Mouse (Mus musculus) heart, embryonic 12.5 days (tissue): ENCODE results near the gene Stac2. TPM values are rescaled to one million over a fixed set of nuclear protein-coding genes. Genes with fewer than 3 reads are reported as not detected.
A peak's percentile ranks its signal among the peaks of the same experiment; 100 is the strongest.

ENCODE experiments used
- ATAC-seq: fragments of 200-750 bp; cut with Nextera tagmentation; 2 replicates; pipeline ENCODE4 v1.8.0; 2017; ENCODE audit warnings: moderate TSS enrichment, moderate library complexity; ENCODE audit not compliant: insufficient number of reproducible peaks, low FRiP score
- H3K27ac ChIP-seq: fragments of 300-500 bp; sonication (generic); 2 replicates; pipeline ENCODE4 v1.5.1; 2016; ENCODE audit warnings: mild to moderate bottlenecking, moderate library complexity; ENCODE audit not compliant: poor library complexity, severe bottlenecking
- H3K27me3 ChIP-seq: fragments of 300-500 bp; sonication (generic); replicated peaks from 2 replicates; pipeline ENCODE4 v1.6.1; 2016; ENCODE audit warnings: mild to moderate bottlenecking, moderate library complexity
- H3K36me3 ChIP-seq: fragments of 300-500 bp; sonication (generic); 2 replicates; pipeline ENCODE4 v1.6.1; 2016; ENCODE audit warnings: mild to moderate bottlenecking, moderate library complexity
- H3K4me1 ChIP-seq: fragments of 300-500 bp; sonication (generic); replicated peaks from 2 replicates; pipeline ENCODE4 v1.6.1; 2016; ENCODE audit warnings: mild to moderate bottlenecking
- H3K4me2 ChIP-seq: fragments of 300-500 bp; sonication (generic); 2 replicates; pipeline ENCODE4 v1.6.1; 2016; ENCODE audit warnings: mild to moderate bottlenecking, moderate library complexity
- H3K4me3 ChIP-seq: fragments of 300-500 bp; sonication (generic); 2 replicates; pipeline ENCODE4 v1.5.1; 2016; ENCODE audit warnings: mild to moderate bottlenecking
- H3K9ac ChIP-seq: fragments of 300-500 bp; sonication (generic); 2 replicates; pipeline ENCODE4 v1.6.1; 2016; ENCODE audit warnings: mild to moderate bottlenecking, moderate library complexity
- H3K9me3 ChIP-seq: fragments of 300-500 bp; sonication (generic); replicated peaks from 2 replicates; pipeline ENCODE4 v1.6.1; 2016; ENCODE audit warnings: mild to moderate bottlenecking, moderate library complexity
- WGBS: fragments of 180-500 bp; shearing (Covaris S2); methylation state at CpG from one replicate; pipeline ENCODE4 v1.1.7; 2016; 5-methylcytosine and 5-hydroxymethylcytosine counted together
- polyA plus RNA-seq: library from polyadenylated mRNA; unstranded; fragments of >200 nt; fragmentation: Nextera tagmentation; extraction: Ambion mirVana; gene quantifications from 2 replicates; pipeline ENCODE4 v1.2.1, GENCODE M21; 2016

Stac2 gene
- polyA plus RNA-seq, 1 experiment from 2014 or later = 0.47 TPM

DNA sequence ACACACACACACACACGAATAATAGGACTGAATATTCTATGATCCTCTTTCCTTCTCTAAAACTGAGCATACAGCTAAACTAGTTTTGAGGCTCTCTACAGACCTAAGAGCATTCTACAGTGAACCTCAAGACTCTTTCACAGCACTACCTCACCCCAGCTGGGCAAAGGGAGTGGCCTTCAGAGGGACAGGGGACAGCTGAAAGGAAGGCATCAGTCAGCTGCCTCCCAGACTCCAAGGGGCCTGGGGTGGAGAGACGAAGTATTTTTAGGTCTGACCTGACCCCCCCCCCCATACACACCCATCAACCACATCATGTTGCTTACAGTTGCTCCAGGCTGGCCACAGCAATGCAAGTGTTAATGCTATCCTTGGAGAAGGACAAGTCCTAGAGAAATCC is 32.1 kb downstream of the Stac2 start:
- Histone ChIP-seq H3K4me3 (peak overlapping the region; percentile 79), H3K36me3 (peaks cover 2% of the 10 kb centered on the region; the same call in 1 of the 2 replicates), H3K27ac (no peak overlapping the region), H3K4me1 (peaks cover 38% of the 10 kb centered on the region), H3K9me3 (no peaks in the 10 kb centered on the region), H3K4me2 (peak overlapping the region; percentile 97), H3K9ac (no peak overlapping the region), H3K27me3 (peaks cover 16% of the 10 kb centered on the region)
- no peak for ATAC-seq
- 62% methylated on average over 2 of the region's 2 CpGs for WGBS

GRCm38 (mm10) chr11:98020710-98021109 is 32.6 kb downstream of the Stac2 start:
- Histone ChIP-seq H3K27me3 (peaks cover 16% of the 10 kb centered on the region), H3K36me3 (peaks cover 6% of the 10 kb centered on the region; the same call in 1 of the 2 replicates), H3K9me3 (no peaks in the 10 kb centered on the region), H3K9ac (no peak overlapping the region), H3K27ac (no peak overlapping the region), H3K4me3 (no peak overlapping the region), H3K4me2 (no peak overlapping the region), H3K4me1 (peaks cover 34% of the 10 kb centered on the region)
- 77% methylated on average over 1 of the region's 1 CpGs for WGBS
- ATAC-seq = no peak

GRCm38 (mm10) chr11:98019883-98020610 is 33.2 kb downstream of the Stac2 start:
- peaks cover 32% of the 10 kb centered on the region for H3K4me1 ChIP-seq
- no peak overlapping the region for H3K27ac ChIP-seq
- no peak overlapping the region for H3K4me2 ChIP-seq
- ATAC-seq = no peak
- no peak overlapping the region for H3K4me3 ChIP-seq
- peaks cover 16% of the 10 kb centered on the region for H3K27me3 ChIP-seq
- H3K36me3 ChIP-seq = peaks cover 11% of the 10 kb centered on the region; the same call in 1 of the 2 replicates
- H3K9me3 ChIP-seq = no peaks in the 10 kb centered on the region
- H3K9ac ChIP-seq = peak overlapping the region; percentile 29; the same call in 1 of the 2 replicates
- 45% methylated on average over 8 of the region's 8 CpGs for WGBS

DNA sequence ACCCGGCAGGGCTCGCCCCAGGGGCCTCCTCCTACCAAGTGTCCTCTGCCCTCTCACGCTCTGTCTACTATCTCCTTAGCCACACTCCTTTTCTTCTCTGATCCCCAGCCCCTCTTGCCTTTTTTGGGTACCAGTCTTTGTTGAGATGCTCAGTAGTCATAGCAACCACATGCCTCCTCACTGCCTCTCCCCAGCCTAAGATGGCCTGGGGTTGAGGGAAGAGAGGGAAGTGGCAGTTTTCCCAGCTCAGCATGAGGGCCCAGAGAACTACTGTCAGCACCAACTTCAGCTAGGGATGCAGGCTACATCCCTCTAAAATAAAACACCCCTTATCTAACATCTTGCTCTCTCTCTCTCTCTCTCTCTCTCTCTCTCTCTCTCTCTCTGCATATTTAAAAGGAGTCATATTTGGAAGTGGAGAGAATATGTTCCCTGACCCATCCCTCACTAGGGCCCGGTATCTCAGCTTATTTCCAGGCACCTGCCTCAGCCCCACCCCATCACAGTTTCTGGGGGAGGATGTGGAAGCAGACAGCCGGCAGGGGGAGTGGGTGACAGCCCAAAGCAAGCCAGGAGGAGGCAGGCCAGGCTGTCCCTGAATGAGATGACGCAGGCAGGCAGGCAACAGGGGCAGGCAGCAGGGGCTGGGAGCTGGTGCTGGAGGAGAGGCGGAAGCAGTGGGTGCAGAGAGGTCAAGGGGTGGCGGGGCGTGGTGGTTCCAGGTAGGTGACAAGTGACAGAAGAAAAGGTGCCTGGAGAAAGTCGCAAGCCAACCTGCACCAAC is 34.2 kb downstream of the Stac2 start:
- Histone ChIP-seq H3K27ac (no peak overlapping the region), H3K4me2 (no peak overlapping the region), H3K9ac (peak overlapping the region; percentile 29; the same call in 1 of the 2 replicates), H3K36me3 (peaks cover 11% of the 10 kb centered on the region; the same call in 1 of the 2 replicates), H3K4me3 (no peak overlapping the region), H3K9me3 (no peaks in the 10 kb centered on the region), H3K27me3 (peaks cover 16% of the 10 kb centered on the region), H3K4me1 (peaks cover 32% of the 10 kb centered on the region)
- 36% methylated on average over 10 of the region's 10 CpGs for WGBS
- no peak for ATAC-seq

DNA sequence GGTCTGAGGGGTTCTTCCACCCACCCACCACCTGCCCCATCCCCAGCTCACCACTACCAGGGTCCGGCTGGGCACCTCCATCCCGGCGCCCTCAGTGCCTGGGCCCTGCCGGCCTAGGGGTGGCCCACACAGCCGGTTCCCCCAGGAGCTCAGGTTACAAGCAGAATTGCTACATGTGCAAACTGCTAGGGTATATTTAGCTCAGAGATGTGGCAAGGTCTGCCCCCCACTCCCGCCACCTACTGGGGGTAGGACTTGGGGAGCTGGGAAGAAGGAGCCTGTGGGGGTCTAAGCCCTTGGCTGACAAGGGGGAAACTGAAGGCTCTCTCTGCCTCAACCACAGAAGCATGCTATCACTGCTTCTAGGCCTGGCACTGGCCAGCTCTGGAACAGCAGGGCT is 35.0 kb downstream of the Stac2 start:
- H3K4me2 ChIP-seq = no peak overlapping the region
- H3K4me3 ChIP-seq = no peak overlapping the region
- H3K9ac ChIP-seq = peak overlapping the region; percentile 52; the same call in 1 of the 2 replicates
- peaks cover 16% of the 10 kb centered on the region for H3K27me3 ChIP-seq
- peaks cover 32% of the 10 kb centered on the region for H3K4me1 ChIP-seq
- no peak overlapping the region for H3K27ac ChIP-seq
- ATAC-seq = no peak
- 59% methylated on average over 6 of the region's 6 CpGs for WGBS
- H3K9me3 ChIP-seq = no peaks in the 10 kb centered on the region
- H3K36me3 ChIP-seq = peaks cover 11% of the 10 kb centered on the region; the same call in 1 of the 2 replicates

- H3K27me3 ChIP-seq = peaks cover 28% of the 10 kb centered on the region
- ATAC-seq = no peak
- H3K9ac ChIP-seq = no peak overlapping the region
- no peak overlapping the region for H3K27ac ChIP-seq
- peaks cover 11% of the 10 kb centered on the region; the same call in 1 of the 2 replicates for H3K36me3 ChIP-seq
- H3K4me2 ChIP-seq = no peak overlapping the region
- peaks cover 38% of the 10 kb centered on the region for H3K4me1 ChIP-seq
- 75% methylated on average over 4 of the region's 4 CpGs for WGBS
- H3K4me3 ChIP-seq = no peak overlapping the region
- H3K9me3 ChIP-seq = no peaks in the 10 kb centered on the region
Observed at GRCm38 (mm10) chr11:98016824-98017223, 36.4 kb downstream of the Stac2 start.

DNA sequence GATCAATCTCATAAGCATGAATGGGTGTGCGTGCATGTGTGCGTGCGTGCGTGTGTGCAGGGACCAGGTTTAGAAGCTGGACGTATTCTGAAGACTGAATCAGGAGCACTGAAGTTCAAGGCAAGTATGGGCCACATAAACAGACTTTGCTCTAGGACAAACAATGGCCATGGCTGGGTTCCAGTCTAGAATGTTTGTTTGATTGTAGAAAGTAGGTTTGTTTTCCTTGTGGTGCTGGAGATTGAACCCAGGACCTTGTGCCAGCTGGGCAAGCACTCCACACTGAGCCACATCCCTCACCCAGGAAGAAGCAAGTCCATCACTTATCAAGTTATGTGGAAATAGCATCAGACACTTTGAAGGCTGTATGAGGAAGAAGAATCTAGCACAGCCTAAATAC is 37.1 kb downstream of the Stac2 start:
- Histone ChIP-seq H3K36me3 (peaks cover 11% of the 10 kb centered on the region; the same call in 1 of the 2 replicates), H3K9ac (no peak overlapping the region), H3K4me3 (no peak overlapping the region), H3K4me1 (peaks cover 31% of the 10 kb centered on the region), H3K27ac (no peak overlapping the region), H3K9me3 (no peaks in the 10 kb centered on the region), H3K4me2 (no peak overlapping the region), H3K27me3 (peaks cover 34% of the 10 kb centered on the region)
- ATAC-seq = no peak
- 86% methylated on average over 5 of the region's 5 CpGs for WGBS

- WGBS = 75% methylated on average over 10 of the region's 10 CpGs
- Histone ChIP-seq H3K36me3 (peaks cover 15% of the 10 kb centered on the region; the same call in 1 of the 2 replicates), H3K4me2 (no peak overlapping the region), H3K9ac (no peak overlapping the region), H3K4me3 (no peak overlapping the region), H3K27ac (no peak overlapping the region), H3K4me1 (0 out of 2 replicates have a peak, but pooled peaks cover 8% of the 10 kb centered on the region), H3K9me3 (no peaks in the 10 kb centered on the region), H3K27me3 (peaks cover 38% of the 10 kb centered on the region)
- no peak for ATAC-seq
Observed at GRCm38 (mm10) chr11:98012831-98013230, 40.4 kb downstream of the Stac2 start.

GRCm38 (mm10) chr11:98011716-98012115 is 41.5 kb downstream of the Stac2 start:
- Histone ChIP-seq H3K27ac (no peak overlapping the region), H3K4me2 (no peak overlapping the region; the same call in 1 of the 2 replicates), H3K9me3 (no peaks in the 10 kb centered on the region), H3K27me3 (peaks cover 38% of the 10 kb centered on the region), H3K9ac (no peak overlapping the region), H3K4me1 (0 out of 2 replicates have a peak, but pooled peaks cover 8% of the 10 kb centered on the region), H3K4me3 (no peak overlapping the region), H3K36me3 (peaks cover 15% of the 10 kb centered on the region; the same call in 1 of the 2 replicates)
- no peak for ATAC-seq
- 41% methylated on average over 9 of the region's 9 CpGs for WGBS

DNA sequence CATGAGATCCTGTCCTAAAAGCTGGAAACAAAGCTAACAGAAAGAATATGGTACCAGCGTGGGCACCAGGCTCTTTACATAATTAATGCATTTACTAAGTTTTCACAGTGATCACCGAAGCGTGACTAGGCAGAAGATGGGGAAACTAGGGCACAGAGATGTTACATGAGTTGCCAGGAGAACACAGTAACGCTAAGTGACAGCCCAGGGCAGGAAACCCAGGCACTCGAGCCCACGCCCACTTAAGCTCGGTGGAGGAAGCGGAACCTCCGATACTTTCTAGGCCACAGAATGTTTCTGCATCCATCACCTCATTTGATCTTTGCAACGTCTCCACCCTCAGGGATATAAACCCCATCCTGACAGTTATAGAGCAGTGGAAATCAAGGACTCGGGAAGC is 45.2 kb downstream of the Stac2 start:
- no peak overlapping the region for H3K4me3 ChIP-seq
- no peak for ATAC-seq
- no peaks in the 10 kb centered on the region for H3K9me3 ChIP-seq
- H3K4me2 ChIP-seq = no peak overlapping the region
- H3K9ac ChIP-seq = no peak overlapping the region
- H3K4me1 ChIP-seq = peaks cover 21% of the 10 kb centered on the region
- H3K36me3 ChIP-seq = peaks cover 13% of the 10 kb centered on the region; the same call in 1 of the 2 replicates
- peaks cover 55% of the 10 kb centered on the region for H3K27me3 ChIP-seq
- 75% methylated on average over 11 of the region's 11 CpGs for WGBS
- H3K27ac ChIP-seq = no peak overlapping the region

DNA sequence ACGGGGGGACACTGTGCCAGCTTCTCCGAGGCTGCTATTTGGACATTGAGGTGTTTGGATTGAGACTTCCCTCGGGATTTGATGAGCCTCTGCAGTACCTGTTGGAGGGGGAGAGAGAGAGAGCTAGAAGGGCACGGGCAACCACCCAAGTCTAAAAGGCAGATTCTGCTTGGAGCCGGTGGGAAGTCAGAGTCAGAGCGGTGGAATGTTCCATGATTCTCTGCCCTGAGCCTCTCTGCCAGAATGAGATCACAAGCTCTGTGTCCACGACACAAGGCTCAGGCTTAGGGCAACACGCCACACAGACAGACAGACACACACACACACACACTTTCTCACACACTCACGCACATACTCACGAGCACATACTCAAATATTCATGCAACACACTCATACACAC is 47.6 kb downstream of the Stac2 start:
- H3K27ac ChIP-seq = no peak overlapping the region
- H3K4me3 ChIP-seq = no peak overlapping the region
- H3K9ac ChIP-seq = no peak overlapping the region
- no peak overlapping the region for H3K4me2 ChIP-seq
- no peak for ATAC-seq
- H3K27me3 ChIP-seq = peaks cover 57% of the 10 kb centered on the region
- peaks cover 23% of the 10 kb centered on the region for H3K4me1 ChIP-seq
- WGBS = 77% methylated on average over 10 of the region's 10 CpGs
- H3K36me3 ChIP-seq = peaks cover 13% of the 10 kb centered on the region; the same call in 1 of the 2 replicates
- H3K9me3 ChIP-seq = no peaks in the 10 kb centered on the region
